Mouse (Mus musculus) liver, embryonic 11.5 days (tissue): ENCODE measurements around the gene Fbxo41. TPM values are rescaled to one million over a fixed set of nuclear protein-coding genes. Genes with fewer than 3 reads are reported as not detected.

Source experiments
- ATAC-seq: fragments of 200-750 bp; cut with Nextera tagmentation; replicated peaks from 2 replicates; pipeline ENCODE4 v1.8.0; 2017; ENCODE audit warnings: moderate number of reproducible peaks, mild to moderate bottlenecking, moderate TSS enrichment, moderate library complexity; ENCODE audit not compliant: low FRiP score
- DNase-seq: peaks from one replicate; pipeline ENCODE4 v3.0.0-alpha.2; 2017; ENCODE audit warnings: low spot score
- H3K27ac ChIP-seq: fragments of 300-500 bp; sonication (generic); 2 replicates; pipeline ENCODE4 v1.5.1; 2014; ENCODE audit warnings: mild to moderate bottlenecking, low read depth, low read length, control low read depth
- H3K27me3 ChIP-seq: fragments of 300-500 bp; sonication (generic); replicated peaks from 2 replicates; pipeline ENCODE4 v1.6.1; 2014; ENCODE audit warnings: low read length, mixed read lengths; ENCODE audit not compliant: control insufficient read depth, insufficient read depth
- H3K36me3 ChIP-seq: fragments of 300-500 bp; sonication (generic); 2 replicates; pipeline ENCODE4 v1.6.1; 2014; ENCODE audit warnings: mild to moderate bottlenecking, low read length, moderate library complexity, mixed read lengths; ENCODE audit not compliant: control insufficient read depth, insufficient read depth
- H3K4me1 ChIP-seq: fragments of 300-500 bp; sonication (generic); replicated peaks from 2 replicates; pipeline ENCODE4 v1.6.1; 2014; ENCODE audit warnings: low read length, mixed read lengths; ENCODE audit not compliant: control insufficient read depth, insufficient read depth
- H3K4me2 ChIP-seq: fragments of 300-500 bp; sonication (generic); 2 replicates; pipeline ENCODE4 v1.6.1; 2014; ENCODE audit warnings: mild to moderate bottlenecking, control low read depth, moderate library complexity
- H3K4me3 ChIP-seq: fragments of 300-500 bp; sonication (generic); 2 replicates; pipeline ENCODE4 v1.5.1; 2014; ENCODE audit warnings: low read depth, low read length, control low read depth
- H3K9ac ChIP-seq: fragments of 300-500 bp; sonication (generic); 2 replicates; pipeline ENCODE4 v1.6.1; 2014; ENCODE audit warnings: low read depth, low read length, control low read depth
- H3K9me3 ChIP-seq: fragments of 300-500 bp; sonication (generic); 2 replicates; pipeline ENCODE4 v1.6.1; 2016; ENCODE audit warnings: low read length, inconsistent platforms, mixed read lengths; ENCODE audit not compliant: control insufficient read depth
- WGBS: fragments of 180-500 bp; shearing (Covaris S2); extraction: QIAGEN DNeasy Blood & Tissue Kit; methylation state at CpG from one replicate; pipeline ENCODE4 v1.1.7; 2014; 5-methylcytosine and 5-hydroxymethylcytosine counted together
- polyA plus RNA-seq: library from polyadenylated mRNA; unstranded; fragments of >200 nt; fragmentation: Nextera tagmentation; extraction: Ambion mirVana; gene quantifications from 2 replicates; pipeline ENCODE4 v1.2.1, GENCODE M21; 2014

Fbxo41 gene
- polyA plus RNA-seq, 1 experiment from 2014 or later = 0.04 TPM

DNA sequence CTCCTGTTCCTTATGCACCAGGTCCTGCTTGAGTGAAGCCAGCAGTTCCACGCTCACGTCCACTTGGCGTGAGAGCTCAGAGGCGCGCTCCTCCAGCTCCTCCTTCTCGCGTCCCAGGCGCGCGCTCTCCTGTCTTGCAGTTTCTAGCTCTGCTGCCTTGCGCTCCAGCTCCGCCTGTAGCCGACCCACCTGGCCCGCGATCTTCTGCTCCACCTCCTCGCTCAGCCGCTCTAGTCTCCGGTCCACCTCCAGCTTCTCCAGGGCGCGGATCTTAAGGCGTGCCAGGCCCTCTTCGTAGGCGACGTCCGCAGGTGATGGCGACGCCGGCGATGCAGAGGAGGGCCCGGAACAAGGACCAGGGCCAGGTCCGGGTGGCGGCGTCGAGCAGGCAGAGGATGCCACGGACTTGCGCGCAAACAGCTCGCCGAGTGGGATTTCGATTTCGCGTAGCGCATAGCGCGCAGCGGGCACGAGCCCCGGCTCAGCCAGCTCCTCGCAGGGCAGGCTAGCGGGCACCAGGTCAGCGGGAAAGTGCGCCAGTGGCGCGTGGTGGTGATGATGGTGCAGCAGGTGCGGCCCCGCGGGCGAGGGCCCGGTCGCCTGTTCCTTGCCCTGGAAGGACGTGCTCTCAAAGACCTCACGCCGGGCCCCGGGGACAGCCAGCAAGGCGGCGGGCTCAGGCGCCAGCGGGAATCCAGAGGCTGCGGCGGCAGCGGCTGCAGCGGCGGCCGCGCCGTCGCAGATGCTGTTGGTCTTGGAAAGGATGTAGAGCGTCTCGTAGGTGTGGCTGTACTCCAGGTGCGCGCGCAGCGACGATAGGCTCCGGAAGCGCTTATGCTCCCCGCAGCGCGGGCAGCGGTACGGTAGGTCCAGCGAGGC, 18.7 kb downstream of the Fbxo41 start:
- Histone ChIP-seq H3K4me2 (peak overlapping the region; percentile 45), H3K36me3 (no peaks in the 10 kb centered on the region), H3K9me3 (no peaks in the 10 kb centered on the region), H3K27ac (no peak overlapping the region), H3K27me3 (peaks cover 55% of the 10 kb centered on the region), H3K4me1 (no peaks in the 10 kb centered on the region), H3K4me3 (peak overlapping the region; percentile 11), H3K9ac (no peak overlapping the region)
- DNase-seq (no peak), ATAC-seq (no peak)
- WGBS = 7% methylated on average over 91 of the region's 92 CpGs

DNA sequence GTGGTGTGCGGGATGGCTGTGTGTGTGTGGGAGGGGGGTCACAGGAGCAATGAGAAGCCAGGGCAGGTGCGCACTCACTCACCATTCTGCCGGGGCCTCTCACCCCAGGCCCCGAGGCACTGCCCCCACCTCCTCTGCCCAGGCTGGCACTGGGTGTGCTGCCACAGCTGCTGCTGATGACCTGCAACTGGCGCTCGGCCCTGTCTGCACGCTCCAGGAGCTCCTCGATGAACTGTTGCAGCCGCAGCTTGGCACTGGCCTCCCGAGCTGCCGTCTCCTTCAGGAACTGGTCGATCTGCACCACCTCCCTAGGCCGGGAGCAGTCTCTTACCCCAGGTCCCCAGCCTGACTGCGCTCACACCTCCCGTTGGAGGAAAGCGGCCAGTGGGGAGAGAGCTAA, 22.1 kb downstream of the Fbxo41 start:
- Histone ChIP-seq H3K36me3 (no peaks in the 10 kb centered on the region), H3K4me2 (no peak overlapping the region), H3K4me3 (no peak overlapping the region), H3K27me3 (peaks cover 60% of the 10 kb centered on the region), H3K9me3 (no peaks in the 10 kb centered on the region), H3K9ac (no peak overlapping the region), H3K27ac (no peak overlapping the region), H3K4me1 (no peaks in the 10 kb centered on the region)
- 65% methylated on average over 16 of the region's 16 CpGs for whole genome bisulfite sequencing
- DNase-seq = no peak
- ATAC-seq = no peak

- Histone ChIP-seq H3K9me3 (no peaks in the 10 kb centered on the region), H3K36me3 (no peaks in the 10 kb centered on the region), H3K27me3 (peaks cover 53% of the 10 kb centered on the region), H3K4me1 (no peaks in the 10 kb centered on the region), H3K9ac (no peak overlapping the region), H3K4me2 (no peak overlapping the region), H3K4me3 (no peak overlapping the region), H3K27ac (no peak overlapping the region)
- 71% methylated on average over 5 of the region's 5 CpGs for WGBS
- ATAC-seq (no peak), DNase-seq (no peak)
Measured at GRCm38 (mm10) chr6:85479979-85480378, 22.8 kb downstream of the Fbxo41 start.

DNA sequence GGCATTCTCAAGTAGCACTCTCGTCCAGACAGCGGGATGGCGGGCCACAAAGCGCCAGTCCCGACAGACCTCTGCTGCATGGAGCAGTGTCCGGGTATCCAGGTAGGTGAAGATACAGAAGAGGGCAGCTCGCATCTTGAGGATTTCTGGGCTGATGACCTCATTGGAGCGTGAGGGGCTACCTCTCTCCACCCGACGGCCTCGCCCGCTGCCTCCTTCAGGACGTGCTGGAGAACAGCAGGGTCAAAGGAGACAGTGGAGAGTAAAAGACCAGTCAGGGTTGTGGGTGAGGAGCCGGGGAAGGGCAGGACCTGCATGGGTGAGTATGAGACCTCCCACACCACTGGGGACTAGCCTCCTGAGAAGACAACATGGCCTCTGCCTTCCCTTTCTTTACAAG, 24.4 kb downstream of the Fbxo41 start:
- H3K4me1 ChIP-seq = no peaks in the 10 kb centered on the region
- no peak overlapping the region for H3K9ac ChIP-seq
- no peak overlapping the region for H3K27ac ChIP-seq
- no peak for DNase-seq
- 34% methylated on average over 14 of the region's 14 CpGs for WGBS
- H3K27me3 ChIP-seq = peaks cover 37% of the 10 kb centered on the region
- ATAC-seq = no peak
- H3K36me3 ChIP-seq = no peaks in the 10 kb centered on the region
- H3K4me3 ChIP-seq = no peak overlapping the region
- H3K4me2 ChIP-seq = no peak overlapping the region
- H3K9me3 ChIP-seq = no peaks in the 10 kb centered on the region

GRCm38 (mm10) chr6:85477366-85477917, 25.4 kb downstream of the Fbxo41 start:
- no peak overlapping the region for H3K4me3 ChIP-seq

GRCm38 (mm10) chr6:85475581-85475980, 27.2 kb downstream of the Fbxo41 start:
- ATAC-seq (no peak), DNase-seq (no peak)
- Histone ChIP-seq H3K4me3 (no peak overlapping the region), H3K9ac (no peak overlapping the region), H3K27ac (no peak overlapping the region), H3K4me1 (no peaks in the 10 kb centered on the region), H3K27me3 (peaks cover 17% of the 10 kb centered on the region), H3K36me3 (no peaks in the 10 kb centered on the region), H3K9me3 (no peaks in the 10 kb centered on the region), H3K4me2 (no peak overlapping the region)
- 73% methylated on average over 3 of the region's 3 CpGs for WGBS

More at GRCm38 (mm10) chr6:85477366-85477917, 25.4 kb downstream of the Fbxo41 start:
- Histone ChIP-seq H3K4me1 (no peaks in the 10 kb centered on the region), H3K9me3 (no peaks in the 10 kb centered on the region), H3K36me3 (no peaks in the 10 kb centered on the region), H3K27me3 (peaks cover 32% of the 10 kb centered on the region), H3K4me2 (no peak overlapping the region), H3K9ac (no peak overlapping the region), H3K27ac (no peak overlapping the region)
- WGBS = 29% methylated on average over 10 of the region's 10 CpGs
- DNase-seq (no peak), ATAC-seq (no peak)

DNA sequence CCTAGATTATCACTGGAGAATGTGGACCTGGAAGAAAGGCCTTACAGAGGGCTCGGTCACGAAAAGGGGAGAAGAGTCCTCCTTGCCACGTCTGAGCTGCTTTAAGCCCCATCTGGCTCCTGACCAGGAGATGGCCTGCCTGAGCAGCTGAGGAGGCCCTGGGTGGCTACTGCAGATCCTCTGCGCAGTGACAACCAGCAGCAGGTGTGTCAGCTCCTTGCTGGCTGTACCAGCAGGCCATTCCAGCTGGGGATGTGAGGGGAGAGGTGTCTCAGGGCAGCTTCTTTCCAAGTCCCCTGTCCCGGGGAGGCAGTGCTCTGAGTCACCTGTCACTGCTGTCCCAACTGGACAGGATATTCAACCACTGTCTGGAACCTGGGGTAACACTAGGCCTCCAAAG, 30.3 kb downstream of the Fbxo41 start:
- Histone ChIP-seq H3K4me3 (no peak overlapping the region), H3K27me3 (peaks cover 5% of the 10 kb centered on the region), H3K4me1 (no peaks in the 10 kb centered on the region), H3K4me2 (no peak overlapping the region), H3K9ac (no peak overlapping the region), H3K9me3 (no peaks in the 10 kb centered on the region), H3K36me3 (peaks cover 15% of the 10 kb centered on the region), H3K27ac (no peak overlapping the region)
- ATAC-seq (no peak), DNase-seq (no peak)
- WGBS = 54% methylated on average over 5 of the region's 5 CpGs

DNA sequence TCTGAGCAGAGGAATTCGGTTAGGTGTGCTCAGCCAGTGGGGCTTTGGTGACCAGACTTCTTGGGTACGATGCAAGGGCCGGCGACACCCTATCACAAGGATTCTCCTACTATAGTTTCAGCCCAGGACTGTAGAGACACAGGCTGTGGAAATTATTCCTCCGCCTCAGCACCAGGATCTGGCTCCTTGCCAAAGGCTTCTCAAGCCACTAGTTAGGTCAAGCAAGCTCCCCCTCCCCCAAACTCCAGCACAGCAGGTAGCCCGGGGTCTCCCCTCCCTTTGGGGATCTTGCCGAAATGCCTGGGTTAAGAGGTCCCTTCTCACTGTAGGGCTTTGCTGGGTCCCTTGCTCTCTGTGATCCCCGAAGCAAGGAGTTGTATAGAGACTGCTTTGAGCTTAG, 30.8 kb downstream of the Fbxo41 start:
- H3K27ac ChIP-seq = no peak overlapping the region
- no peak overlapping the region for H3K4me2 ChIP-seq
- peaks cover 21% of the 10 kb centered on the region for H3K36me3 ChIP-seq
- no peaks in the 10 kb centered on the region for H3K4me1 ChIP-seq
- peaks cover 2% of the 10 kb centered on the region; the same call in 1 of the 2 replicates for H3K27me3 ChIP-seq
- 69% methylated on average over 8 of the region's 8 CpGs for WGBS
- no peaks in the 10 kb centered on the region for H3K9me3 ChIP-seq
- H3K4me3 ChIP-seq = no peak overlapping the region
- no peak overlapping the region for H3K9ac ChIP-seq
- no peak for ATAC-seq
- DNase-seq = no peak
